Mouse (Mus musculus) G1E-ER4 (cell line): Measurements from ENCODE around the gene Stx7. TPM values are rescaled to one million over a fixed set of nuclear protein-coding genes. Genes with fewer than 3 reads are reported as not detected.
"Not testable (repeated sequence)": the region's sequence is repeated elsewhere in the genome, so short reads cannot be mapped to it uniquely, and the experiment has no call there.

Experiments used
- GATA1 ChIP-seq: IDR thresholded peaks from one replicate; pipeline ENCODE4 v1.8.0; 2012; ENCODE audit warnings: low read length, inconsistent platforms
- polyA plus RNA-seq: library from polyadenylated mRNA; stranded (reverse); fragments of >175 nt; gene quantifications from 2 replicates; pipeline ENCODE4 v1.2.3, GENCODE M21; 2012

Stx7 gene
- 34.6 and 43.1 TPM in 2 replicates for polyA plus RNA-seq

DNA sequence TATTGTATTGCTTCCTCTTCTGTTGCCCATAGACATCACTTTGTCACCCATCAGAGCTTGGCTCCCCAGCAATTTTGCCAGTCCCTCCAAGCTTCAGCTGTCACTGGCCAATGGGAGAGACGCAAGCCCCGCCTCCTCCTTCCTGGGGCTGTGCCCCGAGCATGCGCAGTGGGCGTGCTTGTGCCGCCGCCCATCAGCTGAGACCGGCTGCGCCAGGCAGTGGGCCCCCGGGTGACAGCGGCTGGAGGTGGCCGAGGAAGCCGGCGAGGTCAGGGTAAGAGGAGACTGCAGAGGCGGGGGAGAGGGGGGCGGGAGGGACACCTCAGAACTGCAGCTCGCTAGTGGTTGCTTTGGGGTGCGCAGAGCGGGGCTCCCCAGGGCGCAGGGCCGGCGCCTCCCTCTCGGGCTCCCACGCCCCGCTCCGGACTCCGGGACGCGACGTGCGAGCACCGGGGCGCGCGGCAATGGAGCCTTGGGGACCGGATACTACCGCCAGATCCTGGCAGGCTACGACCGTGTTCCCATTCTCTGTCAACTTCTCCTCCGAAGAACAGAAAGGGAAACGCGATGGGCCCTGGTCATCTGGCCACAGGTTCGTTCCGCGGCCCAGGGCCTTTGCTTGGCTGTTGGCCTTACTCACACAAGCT is at the start of gene Stx7:
Gene Stx7, plus strand, starts transcription at position 168 of the 647 bp plus-strand sequence.
- no peak for TF ChIP-seq GATA1

DNA sequence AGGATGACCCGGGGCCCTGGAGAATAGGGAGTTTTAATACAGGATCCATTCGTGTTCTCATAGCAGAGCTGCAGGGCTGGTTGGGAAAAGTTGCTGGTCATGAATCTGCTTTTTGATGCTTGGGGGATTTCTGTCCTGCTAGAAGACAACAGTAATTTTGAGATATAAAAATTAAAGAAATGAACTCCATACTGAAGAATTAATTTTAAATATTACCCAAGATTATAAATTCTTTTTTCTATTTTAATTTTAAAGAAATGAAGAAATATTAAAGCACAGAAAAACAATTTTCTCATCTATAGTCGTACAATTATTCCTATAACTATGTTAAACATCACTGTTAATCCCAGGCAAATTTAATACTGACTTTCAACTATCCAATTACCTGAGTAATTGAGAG is 47.3 kb upstream of the Stx7 start, which contains the start of gene Taar8c:
Gene Taar8c, minus strand, starts transcription at position 101 of the 400 bp plus-strand sequence.
- TF ChIP-seq GATA1, result not testable (repeated sequence)

DNA sequence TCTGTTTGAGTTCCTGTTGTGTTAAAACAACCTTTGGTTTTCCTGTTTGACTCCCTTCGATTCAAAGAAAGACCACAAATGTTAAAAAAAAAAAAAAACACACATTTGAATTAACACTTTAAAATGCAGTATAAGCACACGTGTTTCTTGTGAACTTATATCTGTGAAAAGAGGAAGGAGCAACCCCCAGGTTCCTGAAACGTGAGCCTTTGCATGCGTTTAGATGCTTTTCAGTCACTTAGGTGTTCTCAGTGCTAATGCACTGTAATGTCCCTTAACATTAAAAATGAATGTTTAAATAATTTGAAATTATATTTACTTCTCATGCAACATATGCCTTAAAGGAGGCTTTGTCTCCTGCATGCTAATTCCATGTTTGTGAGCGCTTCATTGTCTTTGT is 41.4 kb upstream of the Stx7 start:
- no peak for TF ChIP-seq GATA1

DNA sequence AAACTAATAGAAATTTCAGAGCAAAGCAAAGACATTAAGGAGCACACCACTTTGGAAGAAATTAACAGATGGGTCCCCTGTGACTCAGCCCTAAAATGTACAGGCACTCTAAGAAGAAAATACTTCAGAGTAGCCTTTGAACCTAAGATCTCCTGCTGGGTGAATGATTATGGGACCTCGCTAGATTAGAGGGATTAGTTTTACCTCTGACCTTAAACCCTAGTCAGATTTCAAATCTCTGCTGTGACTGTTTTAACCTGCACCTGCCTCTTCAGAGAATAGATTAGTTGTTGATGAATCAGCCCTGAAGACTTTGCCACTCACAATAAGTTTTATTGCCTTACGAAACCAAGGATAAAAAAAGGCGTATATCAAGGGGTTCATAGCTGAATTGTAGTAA is 40.9 kb upstream of the Stx7 start:
- TF ChIP-seq GATA1, result no peak

DNA sequence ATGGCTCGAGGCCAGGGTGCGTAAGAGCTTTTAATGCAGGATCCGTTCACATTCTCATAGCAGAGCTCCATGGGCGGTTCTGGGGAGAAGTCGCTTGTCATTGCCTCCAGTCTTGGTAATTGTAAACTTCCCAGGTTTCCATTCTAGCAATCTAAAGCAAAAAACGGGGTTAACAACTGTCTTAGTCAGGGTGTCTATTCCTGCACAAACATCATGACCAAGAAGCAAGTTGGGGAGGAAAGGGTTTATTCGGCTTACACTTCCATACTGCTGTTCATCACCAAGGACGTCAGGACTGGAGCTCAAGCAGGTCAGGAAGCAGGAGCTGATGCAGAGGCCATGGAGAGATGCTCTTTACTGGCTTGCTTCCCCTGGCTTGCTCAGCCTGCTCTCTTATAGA is 39.7 kb upstream of the Stx7 start, which contains the start of gene Taar9:
Gene Taar9, minus strand, starts transcription at position 101 of the 400 bp plus-strand sequence.
- not testable (repeated sequence) for TF ChIP-seq GATA1

DNA sequence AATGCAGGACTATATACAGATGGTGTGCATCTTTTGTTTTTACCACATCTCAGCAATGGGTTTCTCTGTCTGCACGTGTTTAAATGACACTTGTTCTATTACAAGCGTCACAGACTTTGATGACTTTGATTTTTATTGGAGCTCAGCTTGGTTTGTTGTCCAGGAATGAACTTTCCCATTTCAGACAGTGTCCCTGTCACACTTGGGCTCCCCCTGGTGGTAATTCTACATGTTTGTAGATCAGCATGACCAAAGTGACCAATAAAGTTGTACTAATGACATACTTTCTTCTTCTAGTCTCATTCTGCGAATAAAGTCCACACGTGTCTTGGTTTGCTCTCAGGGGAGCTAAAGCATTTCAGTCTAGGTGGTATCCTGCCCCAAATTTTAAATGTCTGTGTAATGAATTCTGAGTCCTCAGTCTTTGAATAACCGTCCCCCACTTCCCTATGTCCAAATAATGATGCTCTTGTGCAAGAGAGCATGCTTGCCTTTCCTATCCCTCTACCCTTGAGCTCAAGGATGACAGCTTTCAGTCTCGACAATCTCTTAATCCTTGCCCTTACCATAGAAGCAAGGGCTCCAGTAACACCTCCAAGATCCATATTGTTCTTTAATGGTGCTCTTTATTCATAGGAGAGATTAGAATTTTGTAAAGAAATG is 37.9 kb upstream of the Stx7 start:
- TF ChIP-seq GATA1, result no peak

DNA sequence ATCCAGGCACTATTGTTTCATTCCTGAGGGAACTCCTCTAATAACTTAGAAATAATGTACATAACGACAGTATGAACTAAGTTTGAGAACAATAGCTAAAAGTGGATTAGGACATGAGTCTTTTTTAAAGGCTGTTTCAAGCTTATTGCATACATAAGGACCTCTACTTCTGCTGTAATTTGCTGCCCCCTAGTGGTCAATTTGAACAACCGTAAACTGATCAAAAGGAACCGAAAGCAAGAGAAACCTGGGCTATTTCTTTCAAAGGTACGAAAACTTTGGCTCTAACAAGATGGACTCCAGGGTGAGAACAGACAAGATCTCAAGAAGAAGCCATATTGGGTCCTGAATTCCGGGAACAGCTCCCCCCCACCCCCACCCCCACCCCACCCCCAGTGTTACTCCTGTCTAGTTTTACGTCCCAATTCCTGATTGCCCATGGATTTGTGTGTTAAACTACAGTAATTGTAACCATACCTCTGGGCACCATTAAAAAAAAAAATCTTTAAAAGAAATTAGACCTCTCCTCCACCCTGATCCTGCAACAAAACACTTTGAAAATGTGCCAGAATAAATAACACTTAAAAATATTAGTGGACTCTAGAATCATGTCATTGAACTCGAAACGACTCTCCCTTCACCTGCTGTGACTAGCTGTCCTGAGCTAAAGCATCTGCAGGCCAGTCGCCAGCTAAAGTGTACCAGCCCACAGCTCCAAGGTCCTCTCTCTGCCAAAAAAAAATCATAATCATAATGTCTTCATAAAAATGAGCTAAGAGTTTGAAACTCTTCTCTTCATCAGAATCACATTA is 17.4 kb upstream of the Stx7 start:
- TF ChIP-seq GATA1, result no peak

DNA sequence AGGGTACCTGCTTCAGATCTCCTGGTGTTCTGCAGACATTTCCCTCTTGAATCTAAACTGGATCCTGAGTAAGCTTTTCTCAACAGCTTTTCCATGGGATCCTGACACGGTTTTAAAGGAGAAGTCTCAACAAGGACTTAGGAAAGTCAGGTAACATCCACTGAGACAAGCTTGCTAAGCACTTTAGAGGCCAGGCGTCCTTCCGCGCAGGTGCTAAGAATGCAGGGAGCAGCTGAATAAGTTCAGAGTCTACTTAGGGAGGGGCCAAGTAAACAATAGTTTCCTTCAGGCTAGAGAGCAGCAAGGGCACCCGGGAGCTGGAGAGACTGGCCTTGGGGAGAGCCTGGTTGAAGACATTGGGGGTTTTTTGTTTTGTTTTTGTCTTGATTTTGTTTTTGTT is 16.8 kb upstream of the Stx7 start:
- no peak for TF ChIP-seq GATA1

DNA sequence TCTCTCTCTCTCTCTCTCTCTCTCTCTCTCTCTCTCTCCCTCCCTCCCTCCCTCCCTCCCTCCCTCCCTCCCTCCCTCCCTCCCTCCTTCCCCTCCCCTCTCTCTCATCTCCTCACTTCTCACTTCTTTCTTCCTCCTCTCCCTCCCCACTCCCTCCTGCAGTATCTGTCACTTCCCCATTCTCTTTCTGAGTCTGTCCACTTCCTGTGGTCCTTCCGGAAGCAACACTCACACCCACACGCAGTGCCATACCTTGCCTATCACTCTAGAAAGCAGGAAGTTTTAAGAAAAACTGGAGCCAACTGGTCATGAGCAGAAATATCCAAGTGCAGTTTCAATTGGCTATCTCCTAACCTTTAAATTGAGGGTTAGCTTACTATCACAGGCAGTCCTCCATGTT is 16.0 kb upstream of the Stx7 start:
- no peak for TF ChIP-seq GATA1

DNA sequence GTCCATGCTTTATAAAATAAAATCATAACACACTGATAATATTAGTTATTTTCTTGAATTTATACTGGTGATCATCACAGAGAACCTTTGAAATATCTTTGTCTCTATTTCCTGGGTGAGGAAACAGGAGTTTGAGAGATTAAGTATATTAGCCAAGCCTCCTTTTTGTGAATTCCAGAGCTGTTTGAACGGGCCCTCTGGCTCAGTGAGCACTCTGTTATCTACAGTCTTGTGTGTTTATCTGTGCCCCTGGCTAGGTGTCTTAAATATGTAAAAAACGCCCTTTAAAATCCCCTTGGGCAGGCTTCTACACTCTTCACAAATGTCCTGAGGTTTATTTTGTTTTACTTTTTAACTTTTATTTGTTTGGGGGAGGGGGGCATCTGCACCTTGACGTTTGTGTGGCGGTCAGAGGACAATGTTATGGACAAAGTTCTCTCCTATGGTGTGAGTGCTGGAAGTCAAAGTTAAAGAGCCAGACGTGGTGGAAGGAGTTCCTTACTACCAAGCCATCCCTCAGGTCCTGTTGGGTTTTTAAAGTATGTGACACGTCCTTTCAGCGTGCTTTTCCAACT is 14.9 kb upstream of the Stx7 start:
- no peak for TF ChIP-seq GATA1

DNA sequence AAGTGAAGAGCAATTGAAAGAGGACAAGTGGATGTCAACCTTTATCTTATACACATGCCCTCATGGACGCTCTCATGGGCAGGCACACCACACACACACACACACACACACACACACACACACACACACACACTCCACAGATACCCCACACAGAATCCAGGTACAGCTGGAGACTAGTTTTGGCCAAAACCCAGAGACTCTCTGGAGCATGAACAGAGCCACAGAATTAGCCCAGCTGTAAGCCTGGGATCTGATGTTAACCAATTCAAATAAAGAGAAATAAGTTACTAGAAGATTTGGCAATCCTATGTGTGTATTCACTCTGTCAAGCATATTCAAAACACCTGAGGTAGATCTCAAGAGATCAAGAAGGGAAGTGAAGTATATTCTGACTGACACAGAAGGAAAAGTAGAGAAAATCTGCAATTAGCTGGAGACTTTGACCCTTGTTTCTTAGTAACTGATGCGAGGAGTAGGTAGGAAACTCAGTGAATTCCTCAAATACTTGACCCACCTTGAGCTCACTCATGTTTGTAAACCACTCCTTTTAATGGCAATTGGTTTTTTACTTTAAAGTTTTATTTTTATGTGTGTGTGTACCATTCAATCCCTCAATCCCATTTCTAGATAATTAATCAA is 10.4 kb upstream of the Stx7 start:
- no peak for TF ChIP-seq GATA1

DNA sequence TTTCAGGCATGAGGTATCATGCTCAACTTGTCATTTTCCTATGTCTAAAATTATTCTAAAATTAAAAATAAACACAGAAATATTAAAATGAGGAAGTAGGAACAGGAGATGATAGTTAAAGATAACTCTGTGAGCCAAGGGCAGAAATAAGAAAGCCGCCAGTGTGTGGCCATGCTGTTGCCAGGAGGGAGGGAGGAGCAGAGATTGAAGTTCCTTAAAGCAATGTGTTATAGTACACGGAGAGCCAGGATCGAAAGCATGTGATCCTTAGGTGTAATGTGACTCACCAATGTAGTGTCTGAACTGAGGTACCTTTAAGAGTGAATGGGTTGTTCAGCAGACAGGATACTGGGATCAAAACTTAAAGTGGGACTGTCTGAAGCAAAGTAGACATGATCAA is 6.4 kb upstream of the Stx7 start:
- no peak for TF ChIP-seq GATA1

DNA sequence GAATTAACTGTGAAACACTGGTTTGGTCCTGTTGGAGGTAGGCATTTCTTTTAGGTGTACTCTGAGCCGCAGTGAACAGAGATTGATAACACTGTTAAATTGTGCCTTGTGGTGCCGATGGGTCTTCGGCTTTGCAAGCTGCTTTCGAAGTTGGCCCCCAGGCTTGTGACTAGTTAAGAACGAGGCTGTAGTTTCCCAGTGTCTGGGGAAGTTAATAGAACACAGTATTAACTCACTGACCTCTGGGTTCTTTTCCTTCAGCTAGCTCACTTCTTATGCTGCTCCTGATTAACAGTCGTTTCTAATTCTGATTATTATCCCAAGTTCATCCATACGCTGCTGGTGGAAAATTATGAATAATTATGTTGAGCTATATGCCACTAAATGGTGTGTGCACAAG is 984 bp downstream of the Stx7 start:
- no peak for TF ChIP-seq GATA1

DNA sequence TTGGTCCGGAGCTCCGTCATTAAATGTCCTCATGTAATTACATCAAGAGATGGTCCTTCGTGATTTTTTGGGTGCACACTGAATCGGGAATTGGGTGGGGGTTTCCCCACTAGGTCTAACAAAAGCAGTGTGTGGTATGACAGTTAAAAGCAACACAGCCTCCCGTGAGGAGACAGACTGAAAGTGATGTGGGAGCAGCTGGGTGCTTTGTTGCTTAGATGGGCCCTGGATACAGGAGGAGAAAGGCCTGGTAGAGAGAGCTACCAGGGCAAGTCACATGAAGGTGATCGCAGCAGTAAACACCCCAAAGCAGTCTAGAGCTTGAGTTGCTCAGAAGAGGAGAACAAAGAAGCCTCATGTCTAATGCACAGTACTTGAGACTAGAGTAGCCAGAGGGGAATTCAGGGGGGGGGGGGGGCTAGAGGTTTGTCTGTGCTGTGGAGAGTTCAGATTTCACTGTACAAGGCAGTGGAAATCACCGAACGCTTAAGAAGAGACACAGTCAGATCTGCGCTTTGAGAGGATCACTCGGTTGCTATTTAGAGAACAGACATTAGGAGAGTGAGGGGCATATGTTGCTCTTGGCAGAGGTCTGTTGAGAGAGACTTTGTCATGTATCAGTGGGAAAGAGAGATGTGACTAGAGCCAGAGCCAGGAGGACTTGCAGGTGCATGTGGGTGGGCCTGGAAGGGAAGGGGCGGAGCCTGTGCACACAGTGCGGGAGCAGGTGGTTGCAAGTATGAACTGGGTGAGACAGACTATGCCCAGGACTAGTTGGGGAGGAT is 9.6 kb downstream of the Stx7 start:
- TF ChIP-seq GATA1, result no peak

DNA sequence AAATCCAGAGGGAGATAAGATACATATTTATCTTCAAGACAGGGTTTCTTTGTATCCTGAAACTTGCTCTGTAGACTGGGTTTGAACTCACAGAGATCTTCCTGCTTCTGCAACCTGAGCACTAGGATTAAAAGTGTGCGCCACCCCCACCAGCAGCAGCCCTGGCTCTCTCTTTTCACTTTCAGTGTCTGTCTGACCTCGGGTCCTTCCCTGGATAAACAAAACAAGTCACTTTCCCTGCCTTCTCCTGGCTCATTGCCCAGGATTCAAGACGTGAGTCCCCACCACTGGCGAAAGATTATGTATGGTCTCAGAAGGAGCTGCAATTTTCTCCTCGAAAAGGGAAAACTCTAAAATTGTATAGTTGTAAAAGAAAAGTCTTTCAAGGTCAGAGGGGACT is 10.5 kb downstream of the Stx7 start:
- no peak for TF ChIP-seq GATA1
